In genomic region chr14:26345227-26345626, GRCm38 (mm10) we compare ENCODE assay signal across 20 mouse cellular contexts.
DNase-seq lines count a peak whose midpoint lies in the region; ATAC-seq lines count a peak whose summit lies in the region.
"Had no signal": no experiment of that assay in that cellular context is flagged by ENCODE, and none has a peak within 500 bp of the region (broad histone marks: within the 10 kb centered on the region; RNA-seq: fewer than 3 reads in every experiment).

No protein-coding gene starts in this region.

- no peak for ATAC-seq in midbrain, embryonic 15.5 days (replicated peaks)
- ATAC-seq: forebrain, embryonic 13.5 days; forebrain, embryonic 15.5 days; forebrain, postnatal 0 days had no signal

- no peak overlapping the region for H3K27ac ChIP-seq in midbrain, embryonic 15.5 days
- H3K27ac ChIP-seq: embryonic facial prominence, embryonic 10.5 days; embryonic facial prominence, embryonic 12.5 days; forebrain, embryonic 13.5 days; forebrain, embryonic 15.5 days; gastrocnemius, adult 2 months had no signal

- no peaks in the 10 kb centered on the region for H3K36me3 ChIP-seq in midbrain, embryonic 15.5 days (replicated peaks)
- H3K36me3 ChIP-seq: embryonic facial prominence, embryonic 10.5 days; embryonic facial prominence, embryonic 12.5 days; forebrain, embryonic 15.5 days had no signal

- no peak overlapping the region for H3K4me2 ChIP-seq in midbrain, embryonic 15.5 days
- H3K4me2 ChIP-seq: embryonic facial prominence, embryonic 12.5 days; forebrain, embryonic 13.5 days; forebrain, embryonic 15.5 days had no signal

- H3K9me3 ChIP-seq in midbrain, embryonic 15.5 days, result no peaks in the 10 kb centered on the region
- H3K9me3 ChIP-seq: embryonic facial prominence, embryonic 10.5 days; embryonic facial prominence, embryonic 12.5 days; forebrain, embryonic 13.5 days; forebrain, embryonic 15.5 days had no signal

- WGBS in midbrain, embryonic 15.5 days, result 86% methylated on average over 1 of the region's 1 CpGs

- no peaks in the 10 kb centered on the region for H3K27me3 ChIP-seq in midbrain, embryonic 15.5 days (replicated peaks)
- H3K27me3 ChIP-seq: forebrain, embryonic 13.5 days; forebrain, embryonic 15.5 days had no signal

- no peak overlapping the region for H3K4me3 ChIP-seq in midbrain, embryonic 15.5 days
- H3K4me3 ChIP-seq: embryonic facial prominence, embryonic 10.5 days; embryonic facial prominence, embryonic 12.5 days; forebrain, embryonic 13.5 days; forebrain, embryonic 15.5 days; gastrocnemius, adult 2 months had no signal

- H3K4me1 ChIP-seq in midbrain, embryonic 15.5 days, result no peaks in the 10 kb centered on the region
- H3K4me1 ChIP-seq: embryonic facial prominence, embryonic 10.5 days; embryonic facial prominence, embryonic 12.5 days; forebrain, embryonic 13.5 days; forebrain, embryonic 15.5 days had no signal

- H3K9ac ChIP-seq in midbrain, embryonic 15.5 days, result no peak overlapping the region
- H3K9ac ChIP-seq: embryonic facial prominence, embryonic 12.5 days; forebrain, embryonic 13.5 days; forebrain, embryonic 15.5 days; forebrain, postnatal 0 days had no signal

- peak; percentile 49 for DNase-seq in adrenal gland, adult 2 months
- DNase-seq in adrenal gland, postnatal 4 days (ENCODE audit: low spot score in 2 of 2), result no peak
- DNase-seq in adrenal gland, postnatal 10 days, result peak; percentile 10
- peak; percentile 47 for DNase-seq in adrenal gland, postnatal 14 days
- peak; percentile 6 for DNase-seq in brain, adult 2 months (ENCODE audit: low read depth, low spot score)
- no peak for DNase-seq in left cerebral cortex, adult 11 months (ENCODE audit: low spot score)
- DNase-seq: cerebellum, adult 11 months; cerebellum, adult 18-20 months; cerebellum, adult 8-10 months; cerebellum, adult 9-11 months; cerebellum, postnatal 14 days; cerebellum, postnatal 36 days; embryo, embryonic 11 days; forebrain, postnatal 0 days; gastrocnemius, adult 2 months had no signal

Comparison
In these comparisons a context has a peak if more than half of its experiments do, and no peak if none do; other contexts are left out.
1. DNase-seq: peak in adrenal gland, adult 2 months (single experiment), adrenal gland, postnatal 10 days (single experiment), adrenal gland, postnatal 14 days (single experiment) and brain, adult 2 months (single experiment); none in adrenal gland, postnatal 4 days (0 of 2) and left cerebral cortex, adult 11 months (single experiment).